Mouse (Mus musculus) heart, embryonic 13.5 days (tissue): Measurements from ENCODE around the gene Scamp4. TPM values are rescaled to one million over a fixed set of nuclear protein-coding genes. Genes with fewer than 3 reads are reported as not detected.
A peak's percentile ranks its signal among the peaks of the same experiment; 100 is the strongest.
"Not testable (repeated sequence)": the region's sequence is repeated elsewhere in the genome, so short reads cannot be mapped to it uniquely, and the experiment has no call there.

Source experiments
- ATAC-seq: fragments of 200-750 bp; cut with Nextera tagmentation; 2 replicates; pipeline ENCODE4 v1.8.0; 2017; ENCODE audit warnings: moderate TSS enrichment; ENCODE audit not compliant: insufficient number of reproducible peaks, low FRiP score, low TSS enrichment; ENCODE audit errors: extremely low read depth
- H3K27ac ChIP-seq: fragments of 300-500 bp; sonication (generic); replicated peaks from 2 replicates; pipeline ENCODE4 v1.5.1; 2015; ENCODE audit warnings: moderate library complexity, mild to moderate bottlenecking, inconsistent platforms
- H3K27me3 ChIP-seq: fragments of 300-500 bp; sonication (generic); replicated peaks from 2 replicates; pipeline ENCODE4 v1.6.1; 2015; ENCODE audit warnings: mild to moderate bottlenecking, inconsistent platforms
- H3K36me3 ChIP-seq: fragments of 300-500 bp; sonication (generic); 2 replicates; pipeline ENCODE4 v1.6.1; 2015; ENCODE audit warnings: mild to moderate bottlenecking, inconsistent platforms
- H3K4me1 ChIP-seq: fragments of 300-500 bp; sonication (generic); 2 replicates; pipeline ENCODE4 v1.6.1; 2015; ENCODE audit warnings: inconsistent platforms
- H3K4me2 ChIP-seq: fragments of 300-500 bp; sonication (generic); 2 replicates; pipeline ENCODE4 v1.6.1; 2015; ENCODE audit warnings: inconsistent platforms, mild to moderate bottlenecking, moderate library complexity
- H3K4me3 ChIP-seq: fragments of 300-500 bp; sonication (generic); 2 replicates; pipeline ENCODE4 v1.5.1; 2015; ENCODE audit warnings: moderate library complexity, mild to moderate bottlenecking, inconsistent platforms
- H3K9ac ChIP-seq: fragments of 300-500 bp; sonication (generic); 2 replicates; pipeline ENCODE4 v1.6.1; 2015; ENCODE audit warnings: inconsistent platforms, mild to moderate bottlenecking, moderate library complexity
- H3K9me3 ChIP-seq: fragments of 300-500 bp; sonication (generic); 2 replicates; pipeline ENCODE4 v1.6.1; 2016; ENCODE audit warnings: inconsistent platforms
- WGBS: fragments of 180-500 bp; shearing (Covaris S2); methylation state at CpG from one replicate; pipeline ENCODE4 v1.1.7; 2015; ENCODE audit warnings: mixed read lengths; 5-methylcytosine and 5-hydroxymethylcytosine counted together
- polyA plus RNA-seq: library from polyadenylated mRNA; unstranded; fragments of >200 nt; fragmentation: Nextera tagmentation; extraction: Ambion mirVana; gene quantifications from 2 replicates; pipeline ENCODE4 v1.2.1, GENCODE M21; 2015

The Scamp4 gene
- polyA plus RNA-seq, 1 experiment from 2014 or later, result 65.9 TPM

DNA sequence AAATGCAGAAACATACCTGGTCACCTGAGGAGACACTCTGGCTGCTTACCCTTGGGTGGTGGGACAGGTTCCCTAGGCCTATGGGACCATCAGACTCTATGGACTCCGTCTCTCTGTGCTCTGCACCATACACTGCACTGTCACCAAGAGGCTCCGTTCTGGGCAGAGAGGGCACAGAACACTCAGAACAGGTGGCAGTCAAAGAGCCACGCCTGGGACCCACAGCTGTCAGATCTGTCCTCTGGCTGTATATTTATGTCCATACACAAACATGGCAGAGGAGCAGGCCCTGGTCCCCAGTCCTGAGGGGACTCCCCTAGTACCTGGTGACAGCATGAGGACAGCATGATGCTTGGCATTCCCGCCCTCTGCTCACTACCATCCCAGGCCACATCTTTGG lies 23.1 kb downstream of the Scamp4 start:
- no peak for ATAC-seq
- 87% methylated on average over 4 of the region's 4 CpGs for WGBS

DNA sequence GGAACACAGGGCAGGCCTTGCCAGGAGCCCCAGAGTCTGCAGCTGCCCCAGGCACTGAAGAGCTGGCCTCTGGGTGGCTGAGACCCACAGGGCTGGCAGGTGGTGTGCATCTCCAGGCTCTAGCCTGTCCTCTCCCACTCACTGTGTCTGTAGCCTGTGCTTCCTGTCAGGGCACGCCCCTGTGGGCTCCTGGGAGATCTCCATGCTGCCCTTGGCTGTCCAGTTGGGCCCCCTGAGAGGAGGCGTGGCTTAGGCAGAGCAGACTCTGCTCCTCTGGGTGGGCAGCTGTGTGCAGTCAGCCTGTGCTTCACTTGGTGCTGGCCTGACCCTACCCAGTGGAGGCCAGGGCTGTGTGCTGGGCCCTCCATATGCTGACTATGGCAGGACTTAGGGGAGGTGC lies 25.0 kb downstream of the Scamp4 start:
- Histone ChIP-seq H3K9me3 (no peaks in the 10 kb centered on the region), H3K27me3 (no peaks in the 10 kb centered on the region), H3K4me1 (peaks cover 74% of the 10 kb centered on the region), H3K4me3 (no peak overlapping the region), H3K9ac (peak overlapping the region; percentile 68), H3K27ac (peak overlapping the region; percentile 51), H3K4me2 (peak overlapping the region; percentile 18; the same call in 1 of the 2 replicates), H3K36me3 (peaks cover 5% of the 10 kb centered on the region)
- no peak for ATAC-seq
- WGBS, result 39% methylated on average over 2 of the region's 2 CpGs

More for the DNA sequence above, 23.1 kb downstream of the Scamp4 start:
- no peak overlapping the region for H3K27ac ChIP-seq
- peak overlapping the region; percentile 96; the same call in 1 of the 2 replicates for H3K9ac ChIP-seq
- no peaks in the 10 kb centered on the region for H3K27me3 ChIP-seq
- H3K4me2 ChIP-seq, result no peak overlapping the region
- H3K4me1 ChIP-seq, result peaks cover 81% of the 10 kb centered on the region
- H3K9me3 ChIP-seq, result no peaks in the 10 kb centered on the region
- peaks cover 5% of the 10 kb centered on the region for H3K36me3 ChIP-seq
- no peak overlapping the region for H3K4me3 ChIP-seq

DNA sequence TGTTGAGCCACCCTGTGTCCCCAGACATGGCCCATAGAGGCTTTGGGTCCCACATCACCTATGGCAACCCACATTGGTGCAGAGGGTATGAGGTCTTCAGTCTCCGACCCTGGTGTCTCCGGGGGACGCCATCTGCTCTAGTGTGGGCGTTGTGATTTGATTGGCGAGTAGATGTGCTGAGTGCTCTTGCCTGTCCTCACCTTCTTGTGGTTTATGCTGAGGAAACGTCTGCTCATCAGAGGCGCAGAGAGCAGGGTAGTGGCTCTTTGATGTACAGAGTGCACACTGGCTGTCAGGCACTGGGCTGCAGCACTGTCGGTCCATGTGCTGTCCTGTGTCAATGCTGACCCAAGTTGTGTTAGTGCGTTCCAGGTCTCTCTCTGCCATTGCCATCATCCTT lies 26.3 kb downstream of the Scamp4 start:
- H3K9ac ChIP-seq, result peak overlapping the region; percentile 3; the same call in 1 of the 2 replicates
- no peak for ATAC-seq
- no peak overlapping the region for H3K4me2 ChIP-seq
- peaks cover 6% of the 10 kb centered on the region for H3K36me3 ChIP-seq
- peaks cover 67% of the 10 kb centered on the region for H3K4me1 ChIP-seq
- H3K9me3 ChIP-seq, result no peaks in the 10 kb centered on the region
- H3K27ac ChIP-seq, result no peak overlapping the region
- no peak overlapping the region for H3K4me3 ChIP-seq
- H3K27me3 ChIP-seq, result no peaks in the 10 kb centered on the region
- 74% methylated on average over 9 of the region's 9 CpGs for WGBS

DNA sequence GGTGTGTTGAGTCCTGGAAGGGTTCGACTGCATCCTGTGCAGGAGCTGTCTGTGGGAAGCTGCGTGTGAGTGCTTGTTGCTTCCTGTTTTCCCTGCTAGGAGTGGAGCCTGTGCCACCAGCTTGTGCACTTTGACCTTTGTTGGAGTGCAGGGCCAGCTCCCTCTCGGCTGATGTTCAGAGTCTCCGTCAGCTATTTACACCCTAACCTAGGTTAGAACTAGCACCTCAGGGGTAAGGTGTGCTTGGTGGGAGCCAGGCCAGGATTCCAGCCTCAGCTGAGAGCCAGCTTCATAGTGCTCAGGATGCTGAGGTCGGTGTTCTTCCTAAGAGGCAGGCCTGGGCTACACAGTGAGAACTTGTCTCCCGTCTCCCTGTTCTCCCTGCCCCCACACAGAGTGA lies 32.7 kb downstream of the Scamp4 start:
- Histone ChIP-seq H3K9ac (no peak overlapping the region), H3K27me3 (no peaks in the 10 kb centered on the region), H3K36me3 (peaks cover 65% of the 10 kb centered on the region), H3K4me1 (peaks cover 3% of the 10 kb centered on the region; the same call in 1 of the 2 replicates), H3K4me3 (no peak overlapping the region), H3K27ac (no peak overlapping the region), H3K9me3 (no peaks in the 10 kb centered on the region), H3K4me2 (no peak overlapping the region)
- WGBS, result 82% methylated on average over 6 of the region's 6 CpGs
- no peak for ATAC-seq

DNA sequence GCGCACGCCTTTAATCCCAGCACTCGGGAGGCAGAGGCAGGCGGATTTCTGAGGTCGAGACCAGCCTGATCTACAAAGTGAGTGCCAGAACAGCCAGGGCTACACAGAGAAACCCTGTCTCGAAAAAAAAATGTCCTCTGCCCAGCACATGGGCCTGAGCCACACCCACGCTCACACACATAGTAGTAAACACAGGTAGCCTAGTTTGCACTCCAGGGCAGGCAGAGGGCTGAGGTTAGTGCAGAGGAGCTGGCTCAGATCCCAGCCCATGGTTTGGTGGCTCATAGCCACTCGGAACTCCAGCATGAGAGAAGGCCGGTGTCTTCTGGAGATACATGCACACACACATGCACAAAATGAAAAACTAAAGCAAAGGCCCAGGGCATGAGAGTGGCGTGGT lies 44.3 kb downstream of the Scamp4 start:
- Histone ChIP-seq H3K4me2 (no peak overlapping the region), H3K27ac (no peak overlapping the region), H3K4me3 (no peak overlapping the region), H3K9ac (no peak overlapping the region), H3K9me3 (no peaks in the 10 kb centered on the region), H3K27me3 (no peaks in the 10 kb centered on the region), H3K4me1 (0 out of 2 replicates have a peak, but pooled peaks cover 4% of the 10 kb centered on the region), H3K36me3 (peaks cover 77% of the 10 kb centered on the region)
- 85% methylated on average over 10 of the region's 10 CpGs for WGBS
- no peak for ATAC-seq

DNA sequence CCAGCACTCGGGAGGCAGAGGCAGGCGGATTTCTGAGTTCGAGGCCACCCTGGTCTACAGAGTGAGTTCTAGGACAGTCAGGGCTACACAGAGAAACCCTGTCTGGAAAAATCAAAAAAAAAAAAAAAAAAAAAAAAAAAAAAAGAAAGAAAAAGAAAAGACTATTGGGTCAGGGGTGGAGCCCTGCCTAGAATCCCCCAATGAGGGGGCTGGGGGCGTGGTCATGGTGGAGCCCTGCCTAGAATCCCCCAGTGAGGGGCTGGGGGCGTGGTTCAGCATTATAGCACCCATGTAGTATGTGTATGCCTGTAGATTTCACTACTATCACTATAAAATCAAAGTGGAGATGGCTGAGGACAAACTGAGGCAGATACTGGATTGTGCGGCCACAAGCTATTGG lies 47.2 kb downstream of the Scamp4 start:
- Histone ChIP-seq H3K36me3 (peaks cover 52% of the 10 kb centered on the region), H3K4me1 (peaks cover 23% of the 10 kb centered on the region)
- not testable (repeated sequence) for H3K9me3 ChIP-seq, H3K4me2 ChIP-seq, H3K4me3 ChIP-seq, ATAC-seq, H3K27ac ChIP-seq, H3K27me3 ChIP-seq, H3K9ac ChIP-seq
- 88% methylated on average over 6 of the region's 6 CpGs for WGBS

DNA sequence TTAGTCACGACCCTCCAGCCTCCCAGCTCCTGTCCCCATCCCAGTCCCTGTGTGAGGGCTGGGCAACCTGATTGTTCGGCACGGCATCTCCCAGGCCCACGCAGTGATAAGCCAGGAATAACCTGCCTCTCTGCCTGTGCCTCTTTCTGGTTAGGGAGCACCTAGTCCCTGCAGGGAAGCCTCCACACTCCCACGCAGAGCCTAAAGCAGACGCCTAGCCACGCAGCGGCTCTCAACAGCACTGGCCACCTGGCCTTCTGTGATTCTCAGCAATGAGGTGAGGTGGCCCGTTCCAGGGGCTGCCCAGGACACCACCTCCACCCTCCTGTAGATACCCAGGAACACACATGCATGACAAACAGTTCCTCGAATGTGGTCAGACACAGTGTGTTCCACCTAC lies 47.7 kb downstream of the Scamp4 start:
- Histone ChIP-seq H3K27me3 (no peaks in the 10 kb centered on the region), H3K9me3 (no peaks in the 10 kb centered on the region), H3K4me2 (no peak overlapping the region), H3K36me3 (peaks cover 47% of the 10 kb centered on the region), H3K9ac (0 out of 2 replicates have a peak overlapping the region, but pooled peaks have one; percentile 15), H3K4me1 (peaks cover 28% of the 10 kb centered on the region), H3K4me3 (no peak overlapping the region), H3K27ac (no peak overlapping the region)
- 81% methylated on average over 10 of the region's 10 CpGs for WGBS
- no peak for ATAC-seq

DNA sequence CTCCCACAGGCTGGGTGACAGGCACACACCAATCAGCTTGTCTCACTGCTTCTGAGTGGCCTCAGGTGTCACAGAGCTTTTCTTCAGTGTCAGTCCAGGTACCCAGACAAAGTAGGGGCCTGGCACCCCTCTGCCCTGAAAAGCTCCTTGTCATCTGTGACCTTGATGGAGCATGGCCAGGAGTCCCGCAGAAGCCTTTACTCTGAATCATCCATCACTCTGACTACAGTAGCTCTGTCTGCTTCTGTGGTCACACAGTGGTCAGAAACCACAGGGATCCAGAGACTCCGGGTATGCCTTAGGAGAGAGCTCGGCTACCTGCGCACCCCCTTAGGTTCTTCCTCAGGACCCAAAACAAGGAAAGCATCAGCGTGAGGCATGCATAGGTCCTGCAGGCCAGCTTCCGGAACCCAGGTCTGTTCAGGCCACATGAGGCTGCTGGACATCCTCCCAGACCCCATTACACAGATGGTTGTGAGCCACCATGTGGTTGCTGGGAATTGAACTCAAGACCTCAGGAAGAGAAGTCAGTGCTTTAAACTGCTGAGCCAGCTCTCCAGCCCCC lies 50.6 kb downstream of the Scamp4 start:
- no peak for ATAC-seq
- no peak overlapping the region for H3K4me3 ChIP-seq
- no peak overlapping the region for H3K4me2 ChIP-seq
- H3K36me3 ChIP-seq, result peaks cover 20% of the 10 kb centered on the region
- H3K4me1 ChIP-seq, result peaks cover 39% of the 10 kb centered on the region
- no peaks in the 10 kb centered on the region for H3K9me3 ChIP-seq
- no peak overlapping the region for H3K27ac ChIP-seq
- 83% methylated on average over 6 of the region's 6 CpGs for WGBS
- H3K9ac ChIP-seq, result 0 out of 2 replicates have a peak overlapping the region, but pooled peaks have one; percentile 20
- no peaks in the 10 kb centered on the region for H3K27me3 ChIP-seq

DNA sequence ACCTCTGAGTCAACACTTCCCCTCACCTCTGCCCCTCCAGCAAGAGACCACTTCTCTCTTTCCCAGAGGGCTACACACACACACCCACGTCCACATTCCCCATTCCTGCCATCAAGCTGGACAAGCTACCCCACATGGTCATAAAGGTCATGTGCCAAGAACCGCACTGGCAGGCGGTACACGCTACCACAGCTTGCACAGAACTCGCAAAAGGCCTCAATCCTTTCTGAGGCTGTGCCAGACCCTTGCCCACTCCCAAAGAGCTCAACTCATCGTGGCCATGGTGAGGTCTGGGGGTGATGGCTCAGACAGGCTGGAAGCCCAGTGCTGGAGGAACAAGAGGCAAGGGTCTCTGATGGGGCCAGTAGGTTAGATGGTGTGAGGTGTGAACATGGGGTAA lies 52.2 kb downstream of the Scamp4 start:
- Histone ChIP-seq H3K4me1 (peaks cover 45% of the 10 kb centered on the region), H3K4me3 (peak overlapping the region; percentile 93), H3K27ac (no peak overlapping the region), H3K27me3 (no peaks in the 10 kb centered on the region), H3K9me3 (no peaks in the 10 kb centered on the region), H3K36me3 (peaks cover 9% of the 10 kb centered on the region), H3K9ac (peak overlapping the region; percentile 99), H3K4me2 (peak overlapping the region; percentile 92)
- WGBS, result 84% methylated on average over 6 of the region's 6 CpGs
- ATAC-seq, result no peak

DNA sequence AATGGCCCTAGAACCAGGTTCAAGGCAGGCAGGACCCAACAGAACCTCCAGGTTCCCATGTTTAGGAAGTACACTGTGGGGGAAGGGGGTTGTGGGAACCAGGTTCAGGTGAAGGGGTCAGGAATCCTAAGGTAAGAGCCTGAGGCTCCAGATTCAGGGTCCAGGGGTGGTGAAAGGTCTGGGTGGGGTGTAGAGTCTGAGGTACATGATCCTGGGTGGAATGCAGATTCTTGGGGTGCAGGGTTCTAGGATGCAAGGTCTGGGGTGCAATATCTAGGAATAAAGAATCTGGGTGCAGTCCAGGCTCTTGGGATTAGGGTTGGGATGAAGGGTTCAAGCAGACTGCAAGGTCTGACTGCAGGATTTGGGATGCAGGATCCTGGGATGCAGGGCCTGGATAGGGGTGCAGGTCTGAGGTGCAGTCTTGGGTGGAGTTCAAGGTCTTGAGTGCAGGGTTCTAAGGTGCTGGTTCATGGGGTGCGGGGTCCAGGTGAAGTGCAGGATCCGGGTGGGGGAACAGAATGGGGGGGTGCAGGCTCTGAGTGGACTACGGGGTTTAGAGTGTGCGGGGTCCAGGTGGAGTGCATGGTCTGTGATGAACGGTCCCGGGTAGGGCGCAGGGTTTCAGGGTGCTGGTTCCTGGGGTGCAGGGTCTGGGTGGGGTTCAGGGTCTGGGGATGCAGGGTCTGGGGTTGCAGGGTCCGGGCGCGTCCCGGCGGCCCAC lies 52.9 kb downstream of the Scamp4 start:
- WGBS, result 2% methylated on average over 12 of the region's 12 CpGs
- peaks cover 9% of the 10 kb centered on the region for H3K36me3 ChIP-seq

DNA sequence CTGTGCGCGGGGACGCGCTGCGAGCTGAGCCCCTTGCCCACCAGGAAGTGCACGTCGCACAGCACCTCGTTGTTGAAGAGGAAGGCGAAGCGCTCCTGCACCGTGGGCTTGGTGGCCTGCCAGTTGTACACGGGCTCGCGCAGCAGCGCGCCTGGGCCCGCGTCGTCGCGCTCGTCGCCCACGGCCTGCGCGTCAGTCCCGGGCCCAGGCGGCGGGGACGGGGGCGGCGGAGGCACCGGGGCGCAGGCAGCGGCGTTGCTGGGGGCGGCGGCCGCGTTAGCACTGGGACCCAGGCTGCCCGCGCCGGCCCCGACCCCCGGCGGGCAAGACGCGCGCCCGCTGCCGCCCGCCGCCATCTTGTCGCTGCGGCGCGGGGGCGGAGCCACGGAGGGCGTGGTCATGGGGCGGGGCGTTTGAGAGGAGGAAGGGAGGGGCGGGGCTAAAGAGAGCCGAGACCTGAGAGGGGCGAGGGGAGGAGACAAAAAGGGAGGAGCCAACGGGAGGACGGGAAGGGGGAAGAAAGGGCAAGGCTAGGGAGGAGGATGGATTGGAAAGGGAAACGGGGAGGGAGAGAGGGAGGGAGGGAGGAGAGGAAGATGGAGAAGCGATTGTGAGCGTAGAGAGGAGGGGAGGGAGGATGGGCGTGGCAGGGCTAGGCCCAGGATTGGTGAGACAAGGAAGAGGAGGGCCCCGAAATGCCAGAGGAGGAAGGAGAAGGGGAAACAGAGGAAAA lies 53.6 kb downstream of the Scamp4 start:
- Histone ChIP-seq H3K27me3 (no peaks in the 10 kb centered on the region), H3K4me3 (peak overlapping the region; percentile 93), H3K27ac (peak overlapping the region; percentile 86), H3K9ac (peak overlapping the region; percentile 99), H3K9me3 (no peaks in the 10 kb centered on the region), H3K4me2 (peak overlapping the region; percentile 92), H3K4me1 (peaks cover 41% of the 10 kb centered on the region), H3K36me3 (peaks cover 9% of the 10 kb centered on the region)
- peak; percentile 81 for ATAC-seq
- under 1% methylated on average over 72 of the region's 72 CpGs for WGBS

More for the DNA sequence above, 52.9 kb downstream of the Scamp4 start:
- H3K4me1 ChIP-seq, result peaks cover 41% of the 10 kb centered on the region
- peak overlapping the region; percentile 93 for H3K4me3 ChIP-seq
- H3K27ac ChIP-seq, result peak overlapping the region; percentile 78
- H3K9me3 ChIP-seq, result no peaks in the 10 kb centered on the region
- H3K4me2 ChIP-seq, result peak overlapping the region; percentile 92
- peak; percentile 20; the same call in 1 of the 2 replicates for ATAC-seq
- H3K9ac ChIP-seq, result peak overlapping the region; percentile 99
- no peaks in the 10 kb centered on the region for H3K27me3 ChIP-seq
